Mouse (Mus musculus) adrenal gland, postnatal 14 days (tissue): ENCODE results near the gene Rpn1. TPM values are rescaled to one million over a fixed set of nuclear protein-coding genes. Genes with fewer than 3 reads are reported as not detected.

Source experiments
- microRNA-seq, 2 experiments: library from miRNA; unstranded; fragments of <30 nt; microRNA quantifications; one replicate each; pipeline ENCODE4 v1.2.0; 2021
- total RNA-seq: library from RNA; stranded (reverse); gene quantifications from 2 replicates; pipeline ENCODE4 v1.2.3, GENCODE M21; 2021

Rpn1 gene
- total RNA-seq, 1 experiment from 2014 or later = 185 TPM

Small RNA genes lying within 50 kb of the gene (microRNA-seq; reads per million reads assigned to microRNA genes)
- 0 reads per million in 2 experiments for gene Mir6376

Other genes with a start within 250 kb of the Rpn1 start
- gene Gm45140, start 248.7 kb upstream of the Rpn1 start, total RNA-seq = 4.1 and 6.1 TPM in 2 replicates
- 41.0 and 42.3 TPM in 2 replicates for gene Isy1, start 245.7 kb upstream of the Rpn1 start, total RNA-seq
- gene Cnbp, start 233.4 kb upstream of the Rpn1 start, total RNA-seq = 392 and 410 TPM in 2 replicates
- gene Copg1, start 196.7 kb upstream of the Rpn1 start, total RNA-seq = 93.2 and 98.2 TPM in 2 replicates
- 23.3 and 24.8 TPM in 2 replicates for gene Hmces, start 170.5 kb upstream of the Rpn1 start, total RNA-seq
- 23.8 and 24.9 TPM in 2 replicates for gene H1fx, start 102.8 kb upstream of the Rpn1 start, total RNA-seq
- 280 and 282 TPM in 2 replicates for gene Rab7, start 39.2 kb upstream of the Rpn1 start, total RNA-seq
- gene Gata2, start 109.4 kb downstream of the Rpn1 start, total RNA-seq = 26.3 and 36.4 TPM in 2 replicates
- gene Dnajb8, start 137.8 kb downstream of the Rpn1 start, total RNA-seq = not detected in 2 replicates